Mouse (Mus musculus): ENCODE data around the gene Atg13.

DNA sequence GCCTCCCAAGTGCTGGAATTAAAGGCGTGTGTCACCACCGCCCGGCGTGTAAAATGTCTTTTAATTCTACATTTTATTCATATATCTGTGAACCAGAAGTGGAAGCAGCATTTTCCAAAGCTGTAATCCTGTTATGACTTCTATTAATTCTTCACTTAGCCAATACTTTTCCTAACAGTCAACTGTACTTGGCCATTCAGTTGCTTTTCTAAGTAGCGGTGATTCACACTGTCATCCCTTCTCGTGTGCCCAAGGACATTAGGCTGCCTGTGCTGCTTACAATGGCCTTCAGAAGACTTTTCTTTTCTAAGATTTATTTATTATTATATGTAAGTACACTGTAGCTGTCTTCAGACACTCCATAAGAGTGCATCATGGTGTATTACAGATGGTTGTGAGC lies 2.0 kb downstream of the Atg13 start:
- TF ChIP-seq MAFK (IDR thresholded peaks at IDR 0.05; ENCODE audit: insufficient read depth, low read depth, low read length) (no peak), ZC3H11A (IDR thresholded peaks at IDR 0.05; ENCODE audit: borderline replicate concordance, low read depth, low read length) (no peak), ZNF384 (IDR thresholded peaks at IDR 0.05; ENCODE audit: low read depth, low read length) (no peak)
